Mouse (Mus musculus): ENCODE results near the gene Fcho2. TPM values are rescaled to one million over a fixed set of nuclear protein-coding genes. Genes with fewer than 3 reads are reported as not detected.

Fcho2 gene
- polyA plus RNA-seq, 1 experiment from 2014 or later = 22.4 TPM

- no peak for ATAC-seq (ENCODE audit: low FRiP score, low read depth)
- no peaks in the 10 kb centered on the region for H3K4me1 ChIP-seq (replicated peaks)
- H3K27ac ChIP-seq (replicated peaks) = no peak overlapping the region
- WGBS = 46% methylated on average over 3 of the region's 3 CpGs
- H3K27me3 ChIP-seq = no peaks in the 10 kb centered on the region
- H3K4me2 ChIP-seq = no peak overlapping the region
- no peaks in the 10 kb centered on the region for H3K9me3 ChIP-seq
- no peak overlapping the region for H3K9ac ChIP-seq
- H3K4me3 ChIP-seq = no peak overlapping the region
- H3K36me3 ChIP-seq = peaks cover 34% of the 10 kb centered on the region
Observed at GRCm38 (mm10) chr13:98733292-98733691, 82.0 kb downstream of the Fcho2 start.

GRCm38 (mm10) chr13:98729271-98730062, 85.8 kb downstream of the Fcho2 start:
- 85% methylated on average over 1 of the region's 1 CpGs for WGBS
- H3K4me3 ChIP-seq = no peak overlapping the region
- H3K4me2 ChIP-seq = no peak overlapping the region
- no peaks in the 10 kb centered on the region for H3K9me3 ChIP-seq
- ATAC-seq (ENCODE audit: low FRiP score, low read depth) = no peak
- peaks cover 38% of the 10 kb centered on the region for H3K36me3 ChIP-seq
- H3K27ac ChIP-seq (replicated peaks) = no peak overlapping the region
- no peaks in the 10 kb centered on the region for H3K27me3 ChIP-seq
- H3K9ac ChIP-seq = no peak overlapping the region
- no peaks in the 10 kb centered on the region for H3K4me1 ChIP-seq (replicated peaks)

GRCm38 (mm10) chr13:98726494-98726893, 88.8 kb downstream of the Fcho2 start:
- 63% methylated on average over 4 of the region's 4 CpGs for WGBS
- H3K4me3 ChIP-seq = no peak overlapping the region
- no peak overlapping the region for H3K4me2 ChIP-seq
- no peaks in the 10 kb centered on the region for H3K27me3 ChIP-seq
- no peak for ATAC-seq (ENCODE audit: low FRiP score, low read depth)
- no peak overlapping the region for H3K9ac ChIP-seq
- no peaks in the 10 kb centered on the region for H3K9me3 ChIP-seq
- no peaks in the 10 kb centered on the region for H3K4me1 ChIP-seq (replicated peaks)
- no peak overlapping the region for H3K27ac ChIP-seq (replicated peaks)
- peaks cover 18% of the 10 kb centered on the region for H3K36me3 ChIP-seq

GRCm38 (mm10) chr13:98723430-98723829, 91.8 kb downstream of the Fcho2 start:
- 91% methylated on average over 1 of the region's 1 CpGs for WGBS
- H3K4me3 ChIP-seq = no peak overlapping the region
- no peak for ATAC-seq (ENCODE audit: low FRiP score, low read depth)

GRCm38 (mm10) chr13:98722296-98722695, 93.0 kb downstream of the Fcho2 start:
- no peak for ATAC-seq (ENCODE audit: low FRiP score, low read depth)
- no peaks in the 10 kb centered on the region for H3K9me3 ChIP-seq
- H3K27ac ChIP-seq (replicated peaks) = no peak overlapping the region
- no peak overlapping the region for H3K4me3 ChIP-seq
- H3K27me3 ChIP-seq = no peaks in the 10 kb centered on the region
- no peak overlapping the region for H3K4me2 ChIP-seq
- H3K36me3 ChIP-seq = peaks cover 3% of the 10 kb centered on the region; the same call in 1 of the 2 replicates
- WGBS = 22% methylated on average over 1 of the region's 1 CpGs
- no peak overlapping the region for H3K9ac ChIP-seq
- H3K4me1 ChIP-seq (replicated peaks) = no peaks in the 10 kb centered on the region

More at GRCm38 (mm10) chr13:98723430-98723829, 91.8 kb downstream of the Fcho2 start:
- H3K4me1 ChIP-seq (replicated peaks) = no peaks in the 10 kb centered on the region
- no peaks in the 10 kb centered on the region for H3K9me3 ChIP-seq
- no peaks in the 10 kb centered on the region for H3K27me3 ChIP-seq
- peaks cover 8% of the 10 kb centered on the region; the same call in 1 of the 2 replicates for H3K36me3 ChIP-seq
- H3K9ac ChIP-seq = no peak overlapping the region
- H3K4me2 ChIP-seq = no peak overlapping the region
- no peak overlapping the region for H3K27ac ChIP-seq (replicated peaks)

- H3K4me2 ChIP-seq = no peak overlapping the region
- no peaks in the 10 kb centered on the region for H3K9me3 ChIP-seq
- 82% methylated on average over 8 of the region's 8 CpGs for WGBS
- no peaks in the 10 kb centered on the region for H3K4me1 ChIP-seq (replicated peaks)
- no peaks in the 10 kb centered on the region for H3K36me3 ChIP-seq
- H3K27me3 ChIP-seq = no peaks in the 10 kb centered on the region
- no peak overlapping the region for H3K27ac ChIP-seq (replicated peaks)
- H3K9ac ChIP-seq = no peak overlapping the region
- no peak overlapping the region for H3K4me3 ChIP-seq
- no peak for ATAC-seq (ENCODE audit: low FRiP score, low read depth)
Observed at GRCm38 (mm10) chr13:98716176-98716575, 99.1 kb downstream of the Fcho2 start.

- no peak overlapping the region for H3K27ac ChIP-seq (replicated peaks)
- no peak for ATAC-seq (ENCODE audit: low FRiP score, low read depth)
- no peak overlapping the region for H3K9ac ChIP-seq
- H3K4me1 ChIP-seq (replicated peaks) = no peaks in the 10 kb centered on the region
- H3K4me3 ChIP-seq = no peak overlapping the region
- WGBS = 64% methylated on average over 6 of the region's 6 CpGs
- no peaks in the 10 kb centered on the region for H3K36me3 ChIP-seq
- no peaks in the 10 kb centered on the region for H3K9me3 ChIP-seq
- H3K4me2 ChIP-seq = no peak overlapping the region
- no peaks in the 10 kb centered on the region for H3K27me3 ChIP-seq
Observed at GRCm38 (mm10) chr13:98715443-98715990, 99.7 kb downstream of the Fcho2 start.

GRCm38 (mm10) chr13:98710655-98711054, 104.6 kb downstream of the Fcho2 start:
- Histone ChIP-seq H3K4me3 (no peak overlapping the region), H3K9me3 (no peaks in the 10 kb centered on the region), H3K4me2 (no peak overlapping the region), H3K36me3 (no peaks in the 10 kb centered on the region), H3K4me1 (replicated peaks) (no peaks in the 10 kb centered on the region), H3K27me3 (no peaks in the 10 kb centered on the region), H3K9ac (no peak overlapping the region), H3K27ac (replicated peaks) (no peak overlapping the region)
- 94% methylated on average over 1 of the region's 1 CpGs for WGBS
- ATAC-seq (ENCODE audit: low FRiP score, low read depth) = no peak

- H3K27me3 ChIP-seq = no peaks in the 10 kb centered on the region
- H3K9ac ChIP-seq = no peak overlapping the region
- H3K36me3 ChIP-seq = no peaks in the 10 kb centered on the region
- no peak overlapping the region for H3K27ac ChIP-seq (replicated peaks)
- no peaks in the 10 kb centered on the region for H3K4me1 ChIP-seq (replicated peaks)
- no peaks in the 10 kb centered on the region for H3K9me3 ChIP-seq
- ATAC-seq (ENCODE audit: low FRiP score, low read depth) = no peak
- H3K4me2 ChIP-seq = no peak overlapping the region
- WGBS = 84% methylated on average over 8 of the region's 8 CpGs
- H3K4me3 ChIP-seq = no peak overlapping the region
Observed at GRCm38 (mm10) chr13:98710236-98710635, 105.0 kb downstream of the Fcho2 start.

GRCm38 (mm10) chr13:98705501-98705900, 109.7 kb downstream of the Fcho2 start:
- H3K36me3 ChIP-seq = no peaks in the 10 kb centered on the region
- H3K4me2 ChIP-seq = no peak overlapping the region
- no peak overlapping the region for H3K27ac ChIP-seq (replicated peaks)
- no peak overlapping the region for H3K4me3 ChIP-seq
- no peaks in the 10 kb centered on the region for H3K4me1 ChIP-seq (replicated peaks)
- 82% methylated on average over 4 of the region's 4 CpGs for WGBS
- H3K9ac ChIP-seq = no peak overlapping the region
- no peaks in the 10 kb centered on the region for H3K9me3 ChIP-seq
- H3K27me3 ChIP-seq = no peaks in the 10 kb centered on the region
- ATAC-seq (ENCODE audit: low FRiP score, low read depth) = no peak

- 88% methylated on average over 7 of the region's 8 CpGs for WGBS
- no peak overlapping the region for H3K4me3 ChIP-seq
Observed at GRCm38 (mm10) chr13:98703786-98704185, 111.5 kb downstream of the Fcho2 start.

GRCm38 (mm10) chr13:98702361-98702760, 112.9 kb downstream of the Fcho2 start:
- no peak overlapping the region for H3K4me3 ChIP-seq
- H3K4me2 ChIP-seq = no peak overlapping the region
- ATAC-seq (ENCODE audit: low FRiP score, low read depth) = no peak
- H3K9me3 ChIP-seq = no peaks in the 10 kb centered on the region
- 93% methylated on average over 8 of the region's 8 CpGs for WGBS
- no peaks in the 10 kb centered on the region for H3K4me1 ChIP-seq (replicated peaks)
- no peak overlapping the region for H3K9ac ChIP-seq
- H3K27me3 ChIP-seq = no peaks in the 10 kb centered on the region
- H3K36me3 ChIP-seq = no peaks in the 10 kb centered on the region
- H3K27ac ChIP-seq (replicated peaks) = no peak overlapping the region

More at GRCm38 (mm10) chr13:98703786-98704185, 111.5 kb downstream of the Fcho2 start:
- no peak for ATAC-seq (ENCODE audit: low FRiP score, low read depth)
- H3K36me3 ChIP-seq = no peaks in the 10 kb centered on the region
- H3K4me1 ChIP-seq (replicated peaks) = no peaks in the 10 kb centered on the region
- H3K27me3 ChIP-seq = no peaks in the 10 kb centered on the region
- no peaks in the 10 kb centered on the region for H3K9me3 ChIP-seq
- no peak overlapping the region for H3K9ac ChIP-seq
- H3K27ac ChIP-seq (replicated peaks) = no peak overlapping the region
- H3K4me2 ChIP-seq = no peak overlapping the region

All from hindbrain, embryonic 15.5 days (tissue).